Mouse (Mus musculus) forebrain, postnatal 0 days (tissue): ENCODE measurements at regions not wholly inside any gene's neighbourhood (a gene's known extent, or its start where the extent isn't known, plus 50 kb on each side); places are given as distances from the start of the nearest gene placed in this dataset.
A peak's percentile ranks its signal among the peaks of the same experiment; 100 is the strongest.

Experiments
- ATAC-seq: fragments of 200-750 bp; cut with Nextera tagmentation; 2 replicates; pipeline ENCODE4 v1.8.0; 2017; ENCODE audit warnings: mild to moderate bottlenecking, moderate library complexity
- DNase-seq: peaks from one replicate; pipeline ENCODE4 v3.0.0-alpha.2; 2015
- H3K27ac ChIP-seq: fragments of 300-500 bp; sonication (generic); 2 replicates; pipeline ENCODE4 v1.5.1; 2014; ENCODE audit warnings: low read depth, mild to moderate bottlenecking, antibody characterized with exemption, low read length, moderate library complexity, mixed read lengths
- H3K27me3 ChIP-seq: fragments of 300-500 bp; sonication (generic); 2 replicates; pipeline ENCODE4 v1.6.1; 2014; ENCODE audit warnings: mild to moderate bottlenecking, low read length, mixed read lengths; ENCODE audit not compliant: insufficient read depth
- H3K36me3 ChIP-seq: fragments of 300-500 bp; sonication (generic); 2 replicates; pipeline ENCODE4 v1.6.1; 2014; ENCODE audit warnings: mild to moderate bottlenecking, moderate library complexity; ENCODE audit not compliant: insufficient read depth
- H3K4me1 ChIP-seq: fragments of 300-500 bp; sonication (generic); 2 replicates; pipeline ENCODE4 v1.6.1; 2014; ENCODE audit warnings: antibody characterized with exemption; ENCODE audit not compliant: insufficient read depth
- H3K4me2 ChIP-seq: fragments of 300-500 bp; sonication (generic); 2 replicates; pipeline ENCODE4 v1.6.1; 2014; ENCODE audit warnings: low read depth, mild to moderate bottlenecking, moderate library complexity
- H3K4me3 ChIP-seq: fragments of 300-500 bp; sonication (generic); 2 replicates; pipeline ENCODE4 v1.5.1; 2014; ENCODE audit warnings: low read depth, low read length, mixed read lengths
- H3K9ac ChIP-seq: fragments of 300-500 bp; sonication (generic); 2 replicates; pipeline ENCODE4 v1.6.1; 2014; ENCODE audit warnings: mild to moderate bottlenecking
- H3K9me3 ChIP-seq: fragments of 300-500 bp; sonication (generic); 2 replicates; pipeline ENCODE4 v1.6.1; 2016; ENCODE audit warnings: low read length
- CTCF ChIP-seq: sonication (generic); IDR thresholded peaks from 2 replicates; pipeline ENCODE4 v1.5.1; 2016; ENCODE audit warnings: antibody characterized with exemption, control low read depth, low read depth
- WGBS: fragments of 180-500 bp; shearing (Covaris S2); extraction: QIAGEN DNeasy Blood & Tissue Kit; methylation state at CpG from one replicate; pipeline ENCODE4 v1.1.7; 2014; 5-methylcytosine and 5-hydroxymethylcytosine counted together

DNA sequence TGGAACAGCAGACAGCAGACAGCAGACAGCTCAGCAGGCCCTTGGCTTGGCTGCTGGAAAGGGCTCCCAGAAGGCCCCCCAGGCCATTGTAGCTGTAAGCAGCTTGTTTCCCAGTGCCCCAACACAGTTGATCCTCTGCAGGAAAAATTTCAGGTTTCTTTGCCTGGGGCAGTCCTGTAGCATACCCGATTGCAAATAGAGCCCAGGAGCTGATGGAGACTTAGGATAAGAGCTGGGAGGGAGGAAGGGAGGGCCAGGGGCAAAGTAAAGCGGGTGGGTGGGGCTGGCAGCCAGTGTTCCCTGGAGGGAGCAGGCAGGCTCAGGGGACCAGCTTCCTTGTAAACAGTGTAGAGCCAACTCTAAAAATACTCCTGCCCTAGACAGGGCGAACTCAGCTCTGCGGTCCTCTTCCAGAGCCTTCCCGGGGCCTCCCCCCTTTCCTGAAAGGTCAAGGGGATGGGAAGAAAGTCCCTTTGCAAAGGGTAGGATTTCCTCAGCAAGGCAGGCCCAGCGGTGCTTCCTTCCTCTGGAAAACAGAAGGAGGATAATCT lies 101.8 kb upstream of the Jun start:
- peak; percentile 43 for ATAC-seq
- H3K9me3 ChIP-seq = no peaks in the 10 kb centered on the region
- H3K4me2 ChIP-seq = no peak overlapping the region
- H3K9ac ChIP-seq = no peak overlapping the region
- H3K27ac ChIP-seq = no peak overlapping the region
- TF ChIP-seq CTCF = no peak
- H3K4me3 ChIP-seq = no peak overlapping the region
- H3K4me1 ChIP-seq = no peaks in the 10 kb centered on the region
- H3K36me3 ChIP-seq = no peaks in the 10 kb centered on the region
- no peak for DNase-seq
- WGBS = 19% methylated on average over 6 of the region's 6 CpGs
- H3K27me3 ChIP-seq = no peaks in the 10 kb centered on the region

- WGBS = 16% methylated on average over 14 of the region's 14 CpGs
- Histone ChIP-seq H3K27ac (no peak overlapping the region), H3K36me3 (no peaks in the 10 kb centered on the region), H3K4me3 (no peak overlapping the region), H3K4me2 (no peak overlapping the region), H3K27me3 (no peaks in the 10 kb centered on the region), H3K9ac (no peak overlapping the region), H3K9me3 (no peaks in the 10 kb centered on the region), H3K4me1 (no peaks in the 10 kb centered on the region)
- no peak for ATAC-seq
- no peak for DNase-seq
- TF ChIP-seq CTCF = no peak
These were observed 102.4 kb upstream of the Jun start for GRCm38 (mm10) chr4:95154377-95154776.

GRCm38 (mm10) chr4:95155178-95155577 lies 103.2 kb upstream of the Jun start:
- 62% methylated on average over 2 of the region's 2 CpGs for WGBS
- Histone ChIP-seq H3K27me3 (no peaks in the 10 kb centered on the region), H3K9ac (no peak overlapping the region), H3K27ac (no peak overlapping the region), H3K4me3 (no peak overlapping the region), H3K4me1 (no peaks in the 10 kb centered on the region), H3K4me2 (no peak overlapping the region), H3K9me3 (no peaks in the 10 kb centered on the region), H3K36me3 (no peaks in the 10 kb centered on the region)
- no peak for DNase-seq
- TF ChIP-seq CTCF = no peak
- no peak for ATAC-seq

- Histone ChIP-seq H3K4me3 (no peak overlapping the region), H3K9ac (no peak overlapping the region), H3K36me3 (no peaks in the 10 kb centered on the region), H3K4me1 (0 out of 2 replicates have a peak, but pooled peaks cover 3% of the 10 kb centered on the region), H3K4me2 (no peak overlapping the region), H3K9me3 (no peaks in the 10 kb centered on the region), H3K27me3 (no peaks in the 10 kb centered on the region), H3K27ac (no peak overlapping the region)
- 87% methylated on average over 5 of the region's 5 CpGs for WGBS
- ATAC-seq (no peak), DNase-seq (no peak)
- TF ChIP-seq CTCF = no peak
These were observed 103.8 kb upstream of the Jun start for GRCm38 (mm10) chr4:95155796-95156195.

- Histone ChIP-seq H3K9me3 (no peaks in the 10 kb centered on the region), H3K4me1 (0 out of 2 replicates have a peak, but pooled peaks cover 3% of the 10 kb centered on the region), H3K9ac (no peak overlapping the region), H3K27me3 (no peaks in the 10 kb centered on the region), H3K36me3 (no peaks in the 10 kb centered on the region), H3K27ac (no peak overlapping the region), H3K4me2 (no peak overlapping the region), H3K4me3 (no peak overlapping the region)
- ATAC-seq = no peak
- WGBS = 57% methylated on average over 5 of the region's 5 CpGs
- TF ChIP-seq CTCF = no peak
- no peak for DNase-seq
These were observed 104.6 kb upstream of the Jun start for GRCm38 (mm10) chr4:95156451-95157271.

- WGBS = 82% methylated on average over 7 of the region's 7 CpGs
- 0 out of 2 replicates have a peak, but pooled peaks cover 3% of the 10 kb centered on the region for H3K4me1 ChIP-seq
- no peak for TF ChIP-seq CTCF
- no peaks in the 10 kb centered on the region for H3K9me3 ChIP-seq
- H3K36me3 ChIP-seq = no peaks in the 10 kb centered on the region
- H3K9ac ChIP-seq = no peak overlapping the region
- ATAC-seq (no peak), DNase-seq (no peak)
- no peak overlapping the region for H3K4me3 ChIP-seq
- no peak overlapping the region for H3K4me2 ChIP-seq
- H3K27ac ChIP-seq = no peak overlapping the region
- H3K27me3 ChIP-seq = no peaks in the 10 kb centered on the region
These were observed 105.8 kb upstream of the Jun start for GRCm38 (mm10) chr4:95157653-95158430.
